Mouse (Mus musculus) brain, embryonic 14.5 days (tissue): ENCODE results near the gene Tmem51.

Experiments
- CTCF ChIP-seq: fragments of 200-500 bp; IDR thresholded peaks from 2 replicates; pipeline ENCODE4 v1.5.1; 2012; ENCODE audit warnings: inconsistent platforms, mild to moderate bottlenecking, moderate library complexity, borderline replicate concordance; ENCODE audit not compliant: insufficient read depth, insufficient read length; ENCODE audit errors: extremely low read depth
- POLR2A ChIP-seq: fragments of 200-500 bp; IDR thresholded peaks from 2 replicates; pipeline ENCODE4 v1.6.1; 2012; ENCODE audit warnings: mild to moderate bottlenecking, inconsistent platforms, borderline replicate concordance; ENCODE audit not compliant: poor library complexity, insufficient read depth, insufficient read length, severe bottlenecking; ENCODE audit errors: extremely low read depth

GRCm38 (mm10) chr4:142046496-142046895 is 37.6 kb downstream of the Tmem51 start:
- TF ChIP-seq CTCF (no peak), POLR2A (no peak)
